Mouse (Mus musculus): ENCODE measurements at regions not wholly inside any gene's neighbourhood (a gene's known extent, or its start where the extent isn't known, plus 50 kb on each side); places are given as distances from the start of the nearest gene placed in this dataset.

- Histone ChIP-seq H3K4me1 (ENCODE audit: control insufficient read depth, insufficient read depth, low read length) (peaks cover 10% of the 10 kb centered on the region), H3K4me3 (ENCODE audit: insufficient read depth, low read depth, low read length) (no peak overlapping the region), H3K27ac (ENCODE audit: insufficient read depth, low read depth, low read length) (no peak overlapping the region)
- TF ChIP-seq CTCF (IDR thresholded peaks at IDR 0.05; ENCODE audit: insufficient read depth, low read depth, low read length), result no peak
- TF ChIP-seq POLR2A (IDR thresholded peaks at IDR 0.05; ENCODE audit: insufficient read depth, low read depth, low read length), result no peak
- WGBS, result 73% methylated on average over 11 of the region's 11 CpGs
Measured at GRCm38 (mm10) chr10:66812515-66813260, 283.2 kb upstream of the Jmjd1c start.

- H3K27ac ChIP-seq (ENCODE audit: insufficient read depth, low read depth, low read length), result no peak overlapping the region
- WGBS, result 20% methylated on average over 15 of the region's 15 CpGs
- H3K4me3 ChIP-seq (ENCODE audit: insufficient read depth, low read depth, low read length), result no peak overlapping the region
- H3K4me1 ChIP-seq (ENCODE audit: control insufficient read depth, insufficient read depth, low read length), result peaks cover 10% of the 10 kb centered on the region
- no peak for TF ChIP-seq POLR2A (IDR thresholded peaks at IDR 0.05; ENCODE audit: insufficient read depth, low read depth, low read length)
- no peak for TF ChIP-seq CTCF (IDR thresholded peaks at IDR 0.05; ENCODE audit: insufficient read depth, low read depth, low read length)
Measured at GRCm38 (mm10) chr10:66813850-66814564, 281.9 kb upstream of the Jmjd1c start.

- Histone ChIP-seq H3K27ac (ENCODE audit: insufficient read depth, low read depth, low read length) (no peak overlapping the region), H3K4me3 (ENCODE audit: insufficient read depth, low read depth, low read length) (no peak overlapping the region), H3K4me1 (ENCODE audit: control insufficient read depth, insufficient read depth, low read length) (peaks cover 10% of the 10 kb centered on the region)
- peak; percentile 75 for TF ChIP-seq CTCF (IDR thresholded peaks at IDR 0.05; ENCODE audit: insufficient read depth, low read depth, low read length)
- TF ChIP-seq POLR2A (IDR thresholded peaks at IDR 0.05; ENCODE audit: insufficient read depth, low read depth, low read length), result no peak
- WGBS, result 9% methylated on average over 16 of the region's 16 CpGs
Measured at GRCm38 (mm10) chr10:66814565-66815201, 281.2 kb upstream of the Jmjd1c start.

GRCm38 (mm10) chr10:66815951-66816350 lies 280.0 kb upstream of the Jmjd1c start:
- no peak for TF ChIP-seq CTCF (IDR thresholded peaks at IDR 0.05; ENCODE audit: insufficient read depth, low read depth, low read length)
- TF ChIP-seq POLR2A (IDR thresholded peaks at IDR 0.05; ENCODE audit: insufficient read depth, low read depth, low read length), result no peak
- peaks cover 10% of the 10 kb centered on the region for H3K4me1 ChIP-seq (ENCODE audit: control insufficient read depth, insufficient read depth, low read length)
- H3K4me3 ChIP-seq (ENCODE audit: insufficient read depth, low read depth, low read length), result no peak overlapping the region
- 62% methylated on average over 4 of the region's 4 CpGs for WGBS
- H3K27ac ChIP-seq (ENCODE audit: insufficient read depth, low read depth, low read length), result no peak overlapping the region

GRCm38 (mm10) chr10:66816776-66817175 lies 279.1 kb upstream of the Jmjd1c start:
- H3K4me3 ChIP-seq (ENCODE audit: insufficient read depth, low read depth, low read length), result no peak overlapping the region
- 92% methylated on average over 13 of the region's 13 CpGs for WGBS
- peaks cover 10% of the 10 kb centered on the region for H3K4me1 ChIP-seq (ENCODE audit: control insufficient read depth, insufficient read depth, low read length)
- TF ChIP-seq CTCF (IDR thresholded peaks at IDR 0.05; ENCODE audit: insufficient read depth, low read depth, low read length) (no peak), POLR2A (IDR thresholded peaks at IDR 0.05; ENCODE audit: insufficient read depth, low read depth, low read length) (no peak)
- no peak overlapping the region for H3K27ac ChIP-seq (ENCODE audit: insufficient read depth, low read depth, low read length)

GRCm38 (mm10) chr10:66817876-66818275 lies 278.0 kb upstream of the Jmjd1c start:
- Histone ChIP-seq H3K4me1 (ENCODE audit: control insufficient read depth, insufficient read depth, low read length) (peaks cover 8% of the 10 kb centered on the region), H3K27ac (ENCODE audit: insufficient read depth, low read depth, low read length) (no peak overlapping the region), H3K4me3 (ENCODE audit: insufficient read depth, low read depth, low read length) (no peak overlapping the region)
- TF ChIP-seq CTCF (IDR thresholded peaks at IDR 0.05; ENCODE audit: insufficient read depth, low read depth, low read length) (no peak), POLR2A (IDR thresholded peaks at IDR 0.05; ENCODE audit: insufficient read depth, low read depth, low read length) (no peak)
- WGBS, result 76% methylated on average over 7 of the region's 7 CpGs

GRCm38 (mm10) chr10:66819517-66819916 lies 276.4 kb upstream of the Jmjd1c start:
- TF ChIP-seq CTCF (IDR thresholded peaks at IDR 0.05; ENCODE audit: insufficient read depth, low read depth, low read length) (no peak), POLR2A (IDR thresholded peaks at IDR 0.05; ENCODE audit: insufficient read depth, low read depth, low read length) (no peak)
- WGBS, result 83% methylated on average over 8 of the region's 8 CpGs

GRCm38 (mm10) chr10:66825737-66826136 lies 270.2 kb upstream of the Jmjd1c start:
- Histone ChIP-seq H3K27ac (ENCODE audit: insufficient read depth, low read depth, low read length) (no peak overlapping the region), H3K4me3 (ENCODE audit: insufficient read depth, low read depth, low read length) (no peak overlapping the region), H3K4me1 (ENCODE audit: control insufficient read depth, insufficient read depth, low read length) (no peaks in the 10 kb centered on the region)
- WGBS, result 88% methylated on average over 3 of the region's 3 CpGs
- TF ChIP-seq POLR2A (IDR thresholded peaks at IDR 0.05; ENCODE audit: insufficient read depth, low read depth, low read length) (no peak), CTCF (IDR thresholded peaks at IDR 0.05; ENCODE audit: insufficient read depth, low read depth, low read length) (no peak)

More at GRCm38 (mm10) chr10:66819517-66819916, 276.4 kb upstream of the Jmjd1c start:
- no peak overlapping the region for H3K4me3 ChIP-seq (ENCODE audit: insufficient read depth, low read depth, low read length)
- H3K27ac ChIP-seq (ENCODE audit: insufficient read depth, low read depth, low read length), result no peak overlapping the region
- peaks cover 7% of the 10 kb centered on the region; the same call in 1 of the 2 replicates for H3K4me1 ChIP-seq (ENCODE audit: control insufficient read depth, insufficient read depth, low read length)

GRCm38 (mm10) chr10:66826327-66826726 lies 269.6 kb upstream of the Jmjd1c start:
- no peaks in the 10 kb centered on the region for H3K4me1 ChIP-seq (ENCODE audit: control insufficient read depth, insufficient read depth, low read length)
- WGBS, result 77% methylated on average over 3 of the region's 3 CpGs

More at GRCm38 (mm10) chr10:66826327-66826726, 269.6 kb upstream of the Jmjd1c start:
- H3K27ac ChIP-seq (ENCODE audit: insufficient read depth, low read depth, low read length), result no peak overlapping the region
- H3K4me3 ChIP-seq (ENCODE audit: insufficient read depth, low read depth, low read length), result no peak overlapping the region
- TF ChIP-seq CTCF (IDR thresholded peaks at IDR 0.05; ENCODE audit: insufficient read depth, low read depth, low read length) (no peak), POLR2A (IDR thresholded peaks at IDR 0.05; ENCODE audit: insufficient read depth, low read depth, low read length) (no peak)
